Mouse (Mus musculus): ENCODE data around the gene Eef2k.

DNA sequence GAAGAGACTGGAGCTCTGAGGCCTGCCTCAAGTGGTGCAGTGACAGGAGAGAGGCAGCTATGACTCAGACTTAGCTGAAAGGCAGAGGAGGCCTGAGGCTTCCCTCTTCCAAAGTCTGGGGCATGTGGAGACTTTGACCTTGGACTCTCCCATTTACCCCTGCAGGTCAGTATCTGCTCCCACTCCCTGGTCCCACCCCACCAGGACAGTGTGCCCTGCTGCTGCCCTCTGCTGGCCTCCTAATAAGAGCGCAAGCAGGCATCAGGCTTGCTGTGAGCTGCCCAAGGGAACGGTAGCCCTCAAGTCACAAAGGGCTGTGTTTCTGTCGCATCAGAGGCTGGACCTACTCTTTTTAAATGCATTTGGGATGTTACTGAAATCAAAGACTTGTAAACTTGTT lies 16.2 kb upstream of the Eef2k start:
- TF ChIP-seq CTCF (IDR thresholded peaks at IDR 0.05; ENCODE audit: low read depth) (peak; percentile 89), EP300 (IDR thresholded peaks at IDR 0.05; ENCODE audit: low read depth) (no peak)
